Mouse (Mus musculus) olfactory bulb, adult 2 months (tissue): ENCODE data around the gene Tcte2.

Experiments used
- CTCF ChIP-seq: fragments of 200-500 bp; IDR thresholded peaks from 2 replicates; pipeline ENCODE4 v1.5.1; 2012; ENCODE audit warnings: low read depth, mild to moderate bottlenecking, low read length, moderate library complexity; ENCODE audit not compliant: insufficient read depth
- POLR2A ChIP-seq: fragments of 200-500 bp; IDR thresholded peaks from 2 replicates; pipeline ENCODE4 v1.6.1; 2012; ENCODE audit warnings: mild to moderate bottlenecking, low read depth, low read length, moderate library complexity; ENCODE audit not compliant: insufficient read depth

- TF ChIP-seq CTCF (no peak), POLR2A (no peak)
Measured at GRCm38 (mm10) chr17:13668052-13669015, 93.3 kb downstream of the Tcte2 start.
